24 mouse cellular contexts compared by ENCODE assay signal in the genomic region with DNA sequence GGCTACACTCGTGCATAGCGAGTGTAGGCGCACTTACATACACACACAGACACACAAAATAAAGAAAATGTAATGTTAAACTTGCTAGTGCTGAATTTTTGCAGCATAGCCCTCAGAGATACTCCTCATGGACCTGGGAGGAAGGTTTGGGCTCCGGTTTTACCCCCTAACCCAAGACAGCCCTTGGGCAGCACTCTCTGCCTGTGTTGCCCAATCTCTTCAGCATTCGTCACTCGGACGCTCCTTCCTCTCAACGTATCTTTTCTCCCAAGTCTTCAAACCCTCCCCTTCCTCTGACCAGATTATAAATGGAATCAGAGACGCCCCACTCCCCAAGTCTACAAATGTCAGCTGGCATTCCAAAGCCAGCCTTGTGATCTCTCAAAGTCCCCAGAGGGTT. TPM values are rescaled to one million over a fixed set of nuclear protein-coding genes. Genes with fewer than 3 reads are reported as not detected.
DNase-seq lines count a peak whose midpoint lies in the region; ATAC-seq and TF ChIP-seq lines count a peak whose summit lies in the region.
"Had no signal": no experiment of that assay in that cellular context is flagged by ENCODE, and none has a peak within 500 bp of the region (broad histone marks: within the 10 kb centered on the region; RNA-seq: fewer than 3 reads in every experiment).

No protein-coding gene starts in this region.

- no peaks in the 10 kb centered on the region for H3K9me3 ChIP-seq in midbrain, embryonic 11.5 days (ENCODE audit: control insufficient read depth, low read length)
- H3K9me3 ChIP-seq in midbrain, postnatal 0 days (ENCODE audit: low read length) = no peaks in the 10 kb centered on the region
- H3K9me3 ChIP-seq: G1E had no signal

- no peak overlapping the region for H3K4me3 ChIP-seq in midbrain, embryonic 11.5 days (ENCODE audit: low read depth, low read length)
- H3K4me3 ChIP-seq in midbrain, postnatal 0 days (ENCODE audit: low read depth, low read length) = no peak overlapping the region

- no peak overlapping the region for H3K27ac ChIP-seq in midbrain, embryonic 11.5 days (ENCODE audit: low read depth, low read length)
- H3K27ac ChIP-seq in midbrain, postnatal 0 days (ENCODE audit: low read depth, low read length) = no peak overlapping the region

- peak; percentile 60 for DNase-seq in heart, adult 11 months
- DNase-seq in heart, adult 9 months (ENCODE audit: low spot score in 2 of 2) = no peak
- DNase-seq in midbrain, embryonic 11.5 days (ENCODE audit: low spot score, missing footprints) = peak; percentile 82
- no peak for DNase-seq in midbrain, postnatal 0 days (ENCODE audit: low spot score)
- DNase-seq: adrenal gland, adult 2 months; adrenal gland, adult 8-10 months; adrenal gland, postnatal 10 days; adrenal gland, postnatal 14 days; adrenal gland, postnatal 25 days; adrenal gland, postnatal 36 days; B cell, adult 2 months; cerebellum, adult 11 months; cerebellum, adult 11-12 months; cerebellum, adult 18-20 months had no signal

- H3K4me2 ChIP-seq in midbrain, embryonic 11.5 days = no peak overlapping the region
- H3K4me2 ChIP-seq in midbrain, postnatal 0 days (ENCODE audit: low read depth, low read length, poor library complexity, severe bottlenecking) = no peak overlapping the region

- WGBS in midbrain, embryonic 11.5 days = 84% methylated on average over 9 of the region's 9 CpGs
- 80% methylated on average over 9 of the region's 9 CpGs for WGBS in midbrain, postnatal 0 days

- H3K4me1 ChIP-seq in midbrain, embryonic 11.5 days (ENCODE audit: control insufficient read depth, insufficient read depth, low read length) = 0 out of 2 replicates have a peak, but pooled peaks cover 3% of the 10 kb centered on the region
- H3K4me1 ChIP-seq in midbrain, postnatal 0 days (ENCODE audit: insufficient read depth, low read length) = peaks cover 7% of the 10 kb centered on the region; the same call in 1 of the 2 replicates

- no peaks in the 10 kb centered on the region for H3K27me3 ChIP-seq in midbrain, embryonic 11.5 days (ENCODE audit: control insufficient read depth, insufficient read depth, low read length)
- no peaks in the 10 kb centered on the region for H3K27me3 ChIP-seq in midbrain, postnatal 0 days (ENCODE audit: insufficient read depth, low read length)

- no peak overlapping the region for H3K9ac ChIP-seq in midbrain, embryonic 11.5 days (ENCODE audit: low read length)
- no peak overlapping the region for H3K9ac ChIP-seq in midbrain, postnatal 0 days (replicated peaks; ENCODE audit: low read length, poor library complexity, severe bottlenecking)

- TF ChIP-seq CTCF in midbrain, postnatal 0 days (IDR thresholded peaks at IDR 0.05) = no peak

- no peak for ATAC-seq in midbrain, embryonic 11.5 days (ENCODE audit: low FRiP score)
- ATAC-seq in midbrain, postnatal 0 days (ENCODE audit: low FRiP score) = no peak
- ATAC-seq: activated CD4-positive, CD25-positive, alpha-beta regulatory T cell, adult 4 months; CD4-positive, CD25-positive, alpha-beta regulatory T cell, adult 4 months; Patski had no signal

- H3K36me3 ChIP-seq in midbrain, embryonic 11.5 days (ENCODE audit: control insufficient read depth, insufficient read depth, low read length) = no peaks in the 10 kb centered on the region
- no peaks in the 10 kb centered on the region for H3K36me3 ChIP-seq in midbrain, postnatal 0 days (ENCODE audit: insufficient read depth, low read length)
- H3K36me3 ChIP-seq: G1E had no signal

RNA-seq across cellular contexts. Expression of gene Zap70, which starts 18.6 kb away (rescaled TPM):
- 0.36 and 0.41 TPM in 2 replicates for polyA plus RNA-seq in midbrain, embryonic 11.5 days (2014; fragmentation: Nextera tagmentation; extraction: Ambion mirVana)
- 2.2 and 3.3 TPM in 2 replicates for total RNA-seq in midbrain, postnatal 0 days (2014; rRNA removed)
- polyA plus RNA-seq in midbrain, postnatal 0 days (2015; fragmentation: Nextera tagmentation; extraction: Ambion mirVana) = 2.4 and 2.6 TPM in 2 replicates
- total RNA-seq: G1E, MEL had no signal
- polyA plus RNA-seq: C2C12 had no signal

RNA-seq across cellular contexts. Expression of gene Actr1b, which starts 28.8 kb away (rescaled TPM):
- 97.1 and 110 TPM in 2 replicates for polyA plus RNA-seq in midbrain, embryonic 11.5 days (2014; fragmentation: Nextera tagmentation; extraction: Ambion mirVana)
- total RNA-seq in midbrain, postnatal 0 days (2014; rRNA removed) = 139 TPM in 2 replicates
- polyA plus RNA-seq in midbrain, postnatal 0 days (2015; fragmentation: Nextera tagmentation; extraction: Ambion mirVana) = 113 and 120 TPM in 2 replicates

RNA-seq across cellular contexts. Expression of gene 4933424G06Rik, which starts 33.1 kb away (rescaled TPM):
- 0.23 TPM in 1 of 2 replicates, not detected in the other for polyA plus RNA-seq in midbrain, embryonic 11.5 days (2014; fragmentation: Nextera tagmentation; extraction: Ambion mirVana)
- total RNA-seq in midbrain, postnatal 0 days (2014; rRNA removed) = not detected in 2 replicates
- polyA plus RNA-seq in midbrain, postnatal 0 days (2015; fragmentation: Nextera tagmentation; extraction: Ambion mirVana) = 0.81 and 2.1 TPM in 2 replicates
- total RNA-seq: adrenal gland, adult 18-20 months; adrenal gland, adult 2 months; adrenal gland, adult 8-10 months; adrenal gland, postnatal 10 days; adrenal gland, postnatal 14 days; adrenal gland, postnatal 25 days; adrenal gland, postnatal 36 days; adrenal gland, postnatal 4 days; CH12.LX; ES-E14; MEL had no signal
- polyA plus RNA-seq: activated CD4-positive, CD25-positive, alpha-beta regulatory T cell, adult 4 months; adrenal gland, adult 2 months; CD4-positive, CD25-positive, alpha-beta regulatory T cell, adult 4 months; G1E had no signal

RNA-seq across cellular contexts. Expression of gene Cox5b, which starts 51.8 kb away (rescaled TPM):
- polyA plus RNA-seq in midbrain, embryonic 11.5 days (2014; fragmentation: Nextera tagmentation; extraction: Ambion mirVana) = 466 and 531 TPM in 2 replicates
- total RNA-seq in midbrain, postnatal 0 days (2014; rRNA removed) = 346 and 362 TPM in 2 replicates
- 835 and 901 TPM in 2 replicates for polyA plus RNA-seq in midbrain, postnatal 0 days (2015; fragmentation: Nextera tagmentation; extraction: Ambion mirVana)

Comparison
In these comparisons a context has a peak if more than half of its experiments do, and no peak if none do; other contexts are left out.
1. DNase-seq: peak in heart, adult 11 months (single experiment) and midbrain, embryonic 11.5 days (single experiment); none in heart, adult 9 months (0 of 2) and midbrain, postnatal 0 days (single experiment).